Mouse (Mus musculus) kidney, embryonic 15.5 days (tissue): ENCODE data around the gene Map4k4. TPM values are rescaled to one million over a fixed set of nuclear protein-coding genes. Genes with fewer than 3 reads are reported as not detected.
A peak's percentile ranks its signal among the peaks of the same experiment; 100 is the strongest.

Experiments
- ATAC-seq: fragments of 200-750 bp; cut with Nextera tagmentation; replicated peaks from 2 replicates; pipeline ENCODE4 v1.8.0; 2017; ENCODE audit warnings: moderate TSS enrichment; ENCODE audit not compliant: low FRiP score
- H3K27ac ChIP-seq: fragments of 300-500 bp; sonication (generic); 2 replicates; pipeline ENCODE4 v1.5.1; 2015; ENCODE audit warnings: mild to moderate bottlenecking, inconsistent platforms
- H3K27me3 ChIP-seq: fragments of 300-500 bp; sonication (generic); 2 replicates; pipeline ENCODE4 v1.6.1; 2015; ENCODE audit warnings: inconsistent platforms
- H3K36me3 ChIP-seq: fragments of 300-500 bp; sonication (generic); 2 replicates; pipeline ENCODE4 v1.6.1; 2015; ENCODE audit warnings: inconsistent platforms
- H3K4me1 ChIP-seq: fragments of 300-500 bp; sonication (generic); 2 replicates; pipeline ENCODE4 v1.6.1; 2015; ENCODE audit warnings: inconsistent platforms
- H3K4me2 ChIP-seq: fragments of 300-500 bp; sonication (generic); 2 replicates; pipeline ENCODE4 v1.6.1; 2015; ENCODE audit warnings: moderate library complexity, mild to moderate bottlenecking, inconsistent platforms
- H3K4me3 ChIP-seq: fragments of 300-500 bp; sonication (generic); replicated peaks from 2 replicates; pipeline ENCODE4 v1.5.1; 2015; ENCODE audit warnings: mild to moderate bottlenecking, inconsistent platforms
- H3K9ac ChIP-seq: fragments of 300-500 bp; sonication (generic); 2 replicates; pipeline ENCODE4 v1.6.1; 2015; ENCODE audit warnings: mild to moderate bottlenecking, inconsistent platforms
- H3K9me3 ChIP-seq: fragments of 300-500 bp; sonication (generic); replicated peaks from 2 replicates; pipeline ENCODE4 v1.6.1; 2016; ENCODE audit warnings: inconsistent platforms
- WGBS: fragments of 180-500 bp; shearing (Covaris S2); methylation state at CpG from one replicate; pipeline ENCODE4 v1.1.7; 2015; ENCODE audit warnings: mixed read lengths; 5-methylcytosine and 5-hydroxymethylcytosine counted together
- polyA plus RNA-seq: library from polyadenylated mRNA; unstranded; fragments of >200 nt; fragmentation: Nextera tagmentation; extraction: Ambion mirVana; gene quantifications from 2 replicates; pipeline ENCODE4 v1.2.1, GENCODE M21; 2015

The Map4k4 gene
- polyA plus RNA-seq, 1 experiment from 2014 or later: 33.5 TPM

GRCm38 (mm10) chr1:39941237-39942179 is 40.8 kb downstream of the Map4k4 start:
- Histone ChIP-seq H3K27ac (no peak overlapping the region), H3K36me3 (no peaks in the 10 kb centered on the region), H3K9me3 (no peaks in the 10 kb centered on the region), H3K4me1 (peaks cover 79% of the 10 kb centered on the region), H3K9ac (no peak overlapping the region), H3K4me2 (no peak overlapping the region), H3K4me3 (no peak overlapping the region), H3K27me3 (no peaks in the 10 kb centered on the region)
- WGBS: 64% methylated on average over 10 of the region's 10 CpGs
- no peak for ATAC-seq

DNA sequence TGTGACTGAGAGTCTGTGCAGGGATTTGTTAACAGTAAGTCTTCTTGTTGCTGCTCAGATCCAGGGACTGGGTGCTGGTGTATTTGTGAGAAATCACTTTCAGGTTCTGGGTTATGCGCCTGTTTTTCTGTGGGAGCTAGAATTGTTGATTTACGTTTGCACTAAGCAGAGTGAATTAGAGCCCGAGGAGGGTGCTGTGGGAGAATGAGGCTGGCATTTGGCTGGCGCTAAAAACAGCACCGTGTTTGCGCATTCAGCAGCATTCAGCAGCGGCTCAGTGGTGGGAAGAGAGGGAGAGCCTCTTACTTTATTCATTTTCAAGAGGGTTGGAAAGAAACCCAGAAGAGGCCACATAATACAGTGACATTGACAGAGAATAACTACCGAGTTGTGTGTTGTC is 42.2 kb downstream of the Map4k4 start:
- no peak overlapping the region for H3K4me3 ChIP-seq
- no peaks in the 10 kb centered on the region for H3K9me3 ChIP-seq
- H3K4me1 ChIP-seq: peaks cover 73% of the 10 kb centered on the region
- no peaks in the 10 kb centered on the region for H3K36me3 ChIP-seq
- ATAC-seq: no peak
- H3K27me3 ChIP-seq: no peaks in the 10 kb centered on the region
- H3K9ac ChIP-seq: no peak overlapping the region
- peak overlapping the region; percentile 45 for H3K27ac ChIP-seq
- H3K4me2 ChIP-seq: no peak overlapping the region
- 22% methylated on average over 8 of the region's 8 CpGs for WGBS

- no peak overlapping the region for H3K4me2 ChIP-seq
- no peak overlapping the region for H3K9ac ChIP-seq
- 40% methylated on average over 5 of the region's 5 CpGs for WGBS
- no peaks in the 10 kb centered on the region for H3K36me3 ChIP-seq
- H3K4me1 ChIP-seq: peaks cover 75% of the 10 kb centered on the region
- H3K4me3 ChIP-seq: no peak overlapping the region
- ATAC-seq: no peak
- no peaks in the 10 kb centered on the region for H3K9me3 ChIP-seq
- no peak overlapping the region for H3K27ac ChIP-seq
- H3K27me3 ChIP-seq: no peaks in the 10 kb centered on the region
Observed at GRCm38 (mm10) chr1:39944306-39944971, 43.7 kb downstream of the Map4k4 start.

DNA sequence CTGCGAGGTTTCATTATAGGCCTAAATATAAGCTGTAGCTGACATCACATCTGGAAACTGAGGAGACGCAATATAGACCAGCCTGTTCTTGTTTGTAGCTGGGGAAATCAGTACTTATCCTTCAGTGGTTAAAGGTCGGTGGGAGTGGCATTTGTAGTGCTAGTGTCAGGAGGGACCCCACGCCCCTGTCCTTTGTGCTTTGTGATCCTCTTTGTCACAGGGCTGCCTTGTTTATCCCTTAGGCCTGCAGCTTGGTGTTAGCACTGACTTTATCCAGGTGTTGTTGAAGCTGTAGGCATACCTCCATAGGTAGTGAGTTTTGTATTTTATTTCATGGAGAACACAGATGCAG is 44.2 kb downstream of the Map4k4 start:
- WGBS: 42% methylated on average over 4 of the region's 4 CpGs
- Histone ChIP-seq H3K36me3 (no peaks in the 10 kb centered on the region), H3K4me3 (no peak overlapping the region), H3K27ac (no peak overlapping the region), H3K4me1 (peaks cover 77% of the 10 kb centered on the region), H3K4me2 (no peak overlapping the region), H3K27me3 (no peaks in the 10 kb centered on the region), H3K9ac (no peak overlapping the region), H3K9me3 (no peaks in the 10 kb centered on the region)
- no peak for ATAC-seq

DNA sequence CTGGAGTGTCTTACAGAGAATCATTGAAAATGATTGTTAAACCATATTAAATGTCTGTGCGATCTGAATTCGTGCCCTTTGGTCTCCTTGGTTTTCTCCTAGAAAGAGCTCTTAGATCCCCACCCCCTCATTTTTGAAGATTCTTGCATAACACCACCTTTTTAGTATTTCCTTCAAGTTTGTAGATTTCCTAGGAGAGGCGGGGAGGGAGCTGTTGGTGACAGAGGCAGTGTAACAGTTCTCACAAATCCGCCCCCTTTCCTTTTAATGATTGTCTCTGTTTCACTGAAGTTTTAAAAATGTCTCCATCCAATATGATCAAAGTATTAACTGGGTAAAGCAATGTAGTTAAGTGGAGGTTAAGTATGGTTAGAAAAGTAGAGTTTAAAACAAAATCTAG is 45.7 kb downstream of the Map4k4 start:
- Histone ChIP-seq H3K27ac (no peak overlapping the region), H3K27me3 (no peaks in the 10 kb centered on the region), H3K4me1 (peaks cover 85% of the 10 kb centered on the region), H3K36me3 (no peaks in the 10 kb centered on the region), H3K4me2 (no peak overlapping the region), H3K9me3 (no peaks in the 10 kb centered on the region), H3K4me3 (no peak overlapping the region), H3K9ac (no peak overlapping the region)
- 75% methylated on average over 4 of the region's 4 CpGs for WGBS
- ATAC-seq: no peak

GRCm38 (mm10) chr1:39947179-39947578 is 46.5 kb downstream of the Map4k4 start:
- 73% methylated on average over 6 of the region's 6 CpGs for WGBS
- Histone ChIP-seq H3K9ac (no peak overlapping the region), H3K9me3 (no peaks in the 10 kb centered on the region), H3K27me3 (no peaks in the 10 kb centered on the region), H3K4me1 (peaks cover 83% of the 10 kb centered on the region), H3K27ac (no peak overlapping the region), H3K4me2 (no peak overlapping the region), H3K4me3 (no peak overlapping the region), H3K36me3 (no peaks in the 10 kb centered on the region)
- ATAC-seq: no peak

DNA sequence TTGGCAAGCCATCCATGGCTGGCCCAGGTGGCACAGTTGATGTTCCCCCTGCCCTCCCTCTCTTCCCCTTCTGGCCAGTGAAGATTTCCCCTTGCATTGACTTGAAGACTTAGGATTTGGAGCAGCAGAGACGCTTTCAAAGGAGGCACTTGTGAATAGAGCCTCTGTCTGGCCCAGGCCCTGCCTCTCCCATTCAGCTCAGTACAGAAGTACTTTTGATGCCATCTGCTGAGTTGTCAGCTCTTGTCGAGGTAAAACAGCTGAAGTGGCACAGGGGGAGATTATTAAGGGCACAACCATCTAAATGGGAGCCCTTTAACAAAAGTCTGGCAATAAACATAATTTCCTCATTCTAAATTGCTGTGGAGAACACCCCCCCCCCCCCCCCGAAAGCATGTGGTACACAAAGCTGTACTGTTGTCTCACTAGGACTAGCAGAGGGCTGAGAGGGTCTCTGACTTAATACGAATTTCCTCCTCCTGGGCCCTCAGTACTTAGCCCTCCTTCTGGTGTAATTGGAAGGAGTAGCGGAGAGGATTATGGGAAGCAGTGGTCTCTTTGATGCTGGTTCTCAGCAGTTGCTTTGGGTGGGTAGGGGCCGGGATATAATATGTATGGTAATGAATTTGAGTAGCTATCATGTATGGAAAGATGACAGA is 47.1 kb downstream of the Map4k4 start:
- no peak overlapping the region for H3K4me2 ChIP-seq
- ATAC-seq: no peak
- H3K9me3 ChIP-seq: no peaks in the 10 kb centered on the region
- peaks cover 83% of the 10 kb centered on the region for H3K4me1 ChIP-seq
- no peaks in the 10 kb centered on the region for H3K36me3 ChIP-seq
- WGBS: 55% methylated on average over 6 of the region's 6 CpGs
- H3K4me3 ChIP-seq: no peak overlapping the region
- no peak overlapping the region for H3K9ac ChIP-seq
- H3K27me3 ChIP-seq: no peaks in the 10 kb centered on the region
- H3K27ac ChIP-seq: no peak overlapping the region

GRCm38 (mm10) chr1:39949205-39949604 is 48.5 kb downstream of the Map4k4 start:
- no peak overlapping the region for H3K4me2 ChIP-seq
- H3K9me3 ChIP-seq: no peaks in the 10 kb centered on the region
- no peak for ATAC-seq
- WGBS: 31% methylated on average over 5 of the region's 5 CpGs
- no peaks in the 10 kb centered on the region for H3K27me3 ChIP-seq
- H3K27ac ChIP-seq: no peak overlapping the region
- H3K4me3 ChIP-seq: no peak overlapping the region
- H3K36me3 ChIP-seq: no peaks in the 10 kb centered on the region
- peaks cover 75% of the 10 kb centered on the region for H3K4me1 ChIP-seq
- no peak overlapping the region for H3K9ac ChIP-seq

GRCm38 (mm10) chr1:39949790-39950462 is 49.2 kb downstream of the Map4k4 start:
- Histone ChIP-seq H3K4me3 (no peak overlapping the region), H3K4me1 (peaks cover 74% of the 10 kb centered on the region), H3K27me3 (no peaks in the 10 kb centered on the region), H3K27ac (0 out of 2 replicates have a peak overlapping the region, but pooled peaks have one; percentile 32), H3K36me3 (no peaks in the 10 kb centered on the region), H3K9ac (no peak overlapping the region), H3K4me2 (no peak overlapping the region), H3K9me3 (no peaks in the 10 kb centered on the region)
- ATAC-seq: peak; percentile 50; the same call in 1 of the 2 replicates
- WGBS: 40% methylated on average over 10 of the region's 10 CpGs

- no peak overlapping the region for H3K4me3 ChIP-seq
- no peaks in the 10 kb centered on the region for H3K9me3 ChIP-seq
- H3K9ac ChIP-seq: no peak overlapping the region
- H3K27me3 ChIP-seq: no peaks in the 10 kb centered on the region
- no peak overlapping the region for H3K4me2 ChIP-seq
- no peaks in the 10 kb centered on the region for H3K36me3 ChIP-seq
- peaks cover 77% of the 10 kb centered on the region for H3K4me1 ChIP-seq
- 50% methylated on average over 3 of the region's 3 CpGs for WGBS
- no peak for ATAC-seq
- H3K27ac ChIP-seq: no peak overlapping the region
Observed at GRCm38 (mm10) chr1:39950590-39950989, 49.9 kb downstream of the Map4k4 start.

DNA sequence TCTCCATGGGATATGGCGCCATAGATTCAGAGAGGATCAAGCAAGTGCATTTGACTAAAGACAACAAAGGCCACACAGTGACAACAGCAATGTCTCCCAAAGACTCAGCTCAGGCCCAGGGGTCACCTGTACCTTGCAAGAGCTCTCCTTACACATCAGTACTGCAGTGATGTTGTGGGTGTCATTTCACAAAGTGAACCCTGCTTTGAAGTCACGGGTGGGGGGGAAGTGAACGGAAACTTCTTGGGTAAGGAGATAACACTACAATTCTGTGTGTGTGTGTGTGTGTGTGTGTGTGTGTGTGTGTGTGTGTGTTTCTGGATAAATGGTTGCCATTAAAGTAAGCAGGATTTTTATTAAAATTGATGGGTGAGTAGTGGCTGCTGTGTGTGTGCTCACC is 53.9 kb downstream of the Map4k4 start:
- ATAC-seq: no peak
- no peak overlapping the region for H3K27ac ChIP-seq
- H3K9ac ChIP-seq: no peak overlapping the region
- no peak overlapping the region for H3K4me2 ChIP-seq
- H3K4me3 ChIP-seq: no peak overlapping the region
- H3K4me1 ChIP-seq: peaks cover 78% of the 10 kb centered on the region
- 79% methylated on average over 3 of the region's 3 CpGs for WGBS
- H3K27me3 ChIP-seq: no peaks in the 10 kb centered on the region
- no peaks in the 10 kb centered on the region for H3K36me3 ChIP-seq
- H3K9me3 ChIP-seq: no peaks in the 10 kb centered on the region

GRCm38 (mm10) chr1:39956712-39957111 is 56.0 kb downstream of the Map4k4 start:
- Histone ChIP-seq H3K27ac (no peak overlapping the region), H3K36me3 (no peaks in the 10 kb centered on the region), H3K9me3 (no peaks in the 10 kb centered on the region), H3K4me2 (no peak overlapping the region), H3K9ac (no peak overlapping the region), H3K27me3 (no peaks in the 10 kb centered on the region), H3K4me3 (no peak overlapping the region), H3K4me1 (peaks cover 67% of the 10 kb centered on the region)
- WGBS: 82% methylated on average over 5 of the region's 5 CpGs
- no peak for ATAC-seq
